8 mouse cellular contexts compared by ENCODE assay signal in genomic region chr15:98891907-98892606, GRCm38 (mm10). TPM values are rescaled to one million over a fixed set of nuclear protein-coding genes. Genes with fewer than 3 reads are reported as not detected.
DNase-seq lines count a peak whose midpoint lies in the region; ATAC-seq and TF ChIP-seq lines count a peak whose summit lies in the region.

No protein-coding gene starts in this region.

- peak; percentile 68 for TF ChIP-seq CTCF in C2C12 (IDR thresholded peaks at IDR 0.05; ENCODE audit: control insufficient read depth, insufficient read depth, insufficient read length)
- peak; percentile 98 for TF ChIP-seq CTCF in cortical plate, adult 2 months (IDR thresholded peaks at IDR 0.05; ENCODE audit: extremely low read depth, insufficient read depth, low read length)

- H3K27me3 ChIP-seq in C2C12 (ENCODE audit: control insufficient read depth, insufficient read depth, insufficient read length): peaks cover 4% of the 10 kb centered on the region
- H3K27me3 ChIP-seq in liver, embryonic 11.5 days (replicated peaks; ENCODE audit: control insufficient read depth, insufficient read depth, low read length): peaks cover 50% of the 10 kb centered on the region

- no peaks in the 10 kb centered on the region for H3K79me3 ChIP-seq in C2C12 (ENCODE audit: low read depth)

- no peak overlapping the region for H3K27ac ChIP-seq in cortical plate, adult 2 months (ENCODE audit: insufficient read depth, low read length)
- H3K27ac ChIP-seq in liver, embryonic 11.5 days (ENCODE audit: low read depth, low read length): no peak overlapping the region

- no peak overlapping the region for H3ac ChIP-seq in C2C12 (ENCODE audit: control insufficient read depth, insufficient read length, low read depth)

- H3K9ac ChIP-seq in liver, embryonic 11.5 days (ENCODE audit: low read depth, low read length): 0 out of 2 replicates have a peak overlapping the region, but pooled peaks have one; percentile 16

- no peaks in the 10 kb centered on the region for H3K9me3 ChIP-seq in liver, embryonic 11.5 days (ENCODE audit: control insufficient read depth, low read length)

- peak; percentile 86 for DNase-seq in NIH3T3 (ENCODE audit: low read depth)
- peak; percentile 74 for DNase-seq in heart, adult 8-10 months (ENCODE audit: low spot score)
- peak; percentile 90 for DNase-seq in kidney, adult 9 months
- peak; percentile 39 for DNase-seq in liver, embryonic 11.5 days (ENCODE audit: low spot score)
- DNase-seq in naive thymus-derived CD4-positive, alpha-beta T cell, adult 2 months (ENCODE audit: low read depth): peak; percentile 84
- peak; percentile 50 for DNase-seq in thymus, postnatal 4 days

- no peaks in the 10 kb centered on the region for H3K36me3 ChIP-seq in C2C12 (ENCODE audit: control insufficient read depth, insufficient read depth)
- H3K36me3 ChIP-seq in liver, embryonic 11.5 days (ENCODE audit: control insufficient read depth, insufficient read depth, low read length): no peaks in the 10 kb centered on the region

- H3K79me2 ChIP-seq in C2C12 (ENCODE audit: control insufficient read depth, insufficient read depth): no peaks in the 10 kb centered on the region

- TF ChIP-seq POLR2A in cortical plate, adult 2 months (IDR thresholded peaks at IDR 0.05; ENCODE audit: extremely low read depth, insufficient read depth, low read length): no peak

- H3K4me2 ChIP-seq in liver, embryonic 11.5 days: peak overlapping the region; percentile 56

- ATAC-seq in liver, embryonic 11.5 days (replicated peaks; ENCODE audit: low FRiP score): peak; percentile 63

- peaks cover 3% of the 10 kb centered on the region for H3K4me1 ChIP-seq in cortical plate, adult 2 months (ENCODE audit: control insufficient read depth, insufficient read depth, low read length)
- peaks cover 42% of the 10 kb centered on the region for H3K4me1 ChIP-seq in liver, embryonic 11.5 days (replicated peaks; ENCODE audit: control insufficient read depth, insufficient read depth, low read length)

- no peak overlapping the region for H3K4me3 ChIP-seq in C2C12 (ENCODE audit: insufficient read depth, poor library complexity, severe bottlenecking)
- H3K4me3 ChIP-seq in cortical plate, adult 2 months (ENCODE audit: insufficient read depth, low read length): no peak overlapping the region
- H3K4me3 ChIP-seq in liver, embryonic 11.5 days (ENCODE audit: low read depth, low read length): no peak overlapping the region; the same call in 1 of the 2 replicates

- 11% methylated on average over 6 of the region's 6 CpGs for WGBS in liver, embryonic 11.5 days

TF ChIP-seq in C2C12, 6 proteins besides CTCF, POLR2A, EP300 and RAD21:
- TF ChIP-seq USF1 (IDR thresholded peaks at IDR 0.05; ENCODE audit: low read depth): no peak
- peak; percentile 96 for TF ChIP-seq MAX (IDR thresholded peaks at IDR 0.05)

RNA-seq across cellular contexts. Expression of gene Rhebl1, which starts 2.3 kb away (rescaled TPM):
- 9.7 TPM for polyA plus RNA-seq in C2C12 (2012; fragmentation: generic; extraction: Trizol)
- polyA plus RNA-seq in cortical plate, adult 2 months (2012; rRNA removed): 18.3 and 19.9 TPM in 2 replicates
- 1 to 10 TPM; 1.2 to 2.8 (median 1.9) TPM for total RNA-seq in heart, adult 8-10 months (2022)
- 6.7 and 7.4 TPM in 2 replicates for polyA plus RNA-seq in liver, embryonic 11.5 days (2014; fragmentation: Nextera tagmentation; extraction: Ambion mirVana)

RNA-seq across cellular contexts. Expression of gene Dhh, which starts 6.3 kb away (rescaled TPM):
- polyA plus RNA-seq in C2C12 (2012; fragmentation: generic; extraction: Trizol): 0.16 TPM
- 0.25 and 0.28 TPM in 2 replicates for polyA plus RNA-seq in cortical plate, adult 2 months (2012; rRNA removed)
- total RNA-seq in heart, adult 8-10 months (2022): 1 to 10 TPM in 2 of 4 experiments, under 1 TPM in 2; 0.72 to 1.6 (median 1.0) TPM
- 0.37 and 0.45 TPM in 2 replicates for polyA plus RNA-seq in liver, embryonic 11.5 days (2014; fragmentation: Nextera tagmentation; extraction: Ambion mirVana)

RNA-seq across cellular contexts. Expression of gene Kmt2d, which starts 21.1 kb away (rescaled TPM):
- 23.8 TPM for polyA plus RNA-seq in C2C12 (2012; fragmentation: generic; extraction: Trizol)
- 33.0 and 37.9 TPM in 2 replicates for polyA plus RNA-seq in cortical plate, adult 2 months (2012; rRNA removed)
- total RNA-seq in heart, adult 8-10 months (2022): 10 to 100 TPM; 54.7 to 66.1 (median 59.8) TPM
- polyA plus RNA-seq in liver, embryonic 11.5 days (2014; fragmentation: Nextera tagmentation; extraction: Ambion mirVana): 14.3 and 17.0 TPM in 2 replicates

RNA-seq across cellular contexts. Expression of gene Lmbr1l, which starts 26.0 kb away (rescaled TPM):
- polyA plus RNA-seq in C2C12 (2012; fragmentation: generic; extraction: Trizol): 18.0 TPM
- polyA plus RNA-seq in cortical plate, adult 2 months (2012; rRNA removed): 24.7 and 27.1 TPM in 2 replicates
- 10 to 100 TPM in 2 of 4 experiments, 1 to 10 TPM in 2; 7.3 to 12.2 (median 10.0) TPM for total RNA-seq in heart, adult 8-10 months (2022)
- 1.6 and 2.8 TPM in 2 replicates for polyA plus RNA-seq in liver, embryonic 11.5 days (2014; fragmentation: Nextera tagmentation; extraction: Ambion mirVana)

RNA-seq across cellular contexts. Expression of gene Tuba1b, which starts 42.3 kb away (rescaled TPM):
- polyA plus RNA-seq in C2C12 (2012; fragmentation: generic; extraction: Trizol): 3,512 TPM
- polyA plus RNA-seq in cortical plate, adult 2 months (2012; rRNA removed): 1,160 and 1,231 TPM in 2 replicates
- total RNA-seq in heart, adult 8-10 months (2022): 100 to 1,000 TPM; 106 to 156 (median 115) TPM
- polyA plus RNA-seq in liver, embryonic 11.5 days (2014; fragmentation: Nextera tagmentation; extraction: Ambion mirVana): 1,854 and 2,015 TPM in 2 replicates

Comparison
In these comparisons a context has a peak if more than half of its experiments do, and no peak if none do; other contexts are left out.
1. DNase-seq: peak in every context shown above with its lines; median percentile 90 in kidney, adult 9 months; 86 in NIH3T3; 84 in naive thymus-derived CD4-positive, alpha-beta T cell, adult 2 months; 74 in heart, adult 8-10 months; 50 in thymus, postnatal 4 days; 39 in liver, embryonic 11.5 days.